Mouse (Mus musculus) spleen, postnatal 14 days (tissue): ENCODE measurements around the gene Rnf224.
"Not testable (repeated sequence)": the region's sequence is repeated elsewhere in the genome, so short reads cannot be mapped to it uniquely, and the experiment has no call there.

Experiments
- DNase-seq, 2 experiments: peaks; one replicate each; pipeline ENCODE4 v3.0.0; 2021 to 2022; ENCODE audit warnings: low spot score in 2 of 2

Rnf224 gene

DNA sequence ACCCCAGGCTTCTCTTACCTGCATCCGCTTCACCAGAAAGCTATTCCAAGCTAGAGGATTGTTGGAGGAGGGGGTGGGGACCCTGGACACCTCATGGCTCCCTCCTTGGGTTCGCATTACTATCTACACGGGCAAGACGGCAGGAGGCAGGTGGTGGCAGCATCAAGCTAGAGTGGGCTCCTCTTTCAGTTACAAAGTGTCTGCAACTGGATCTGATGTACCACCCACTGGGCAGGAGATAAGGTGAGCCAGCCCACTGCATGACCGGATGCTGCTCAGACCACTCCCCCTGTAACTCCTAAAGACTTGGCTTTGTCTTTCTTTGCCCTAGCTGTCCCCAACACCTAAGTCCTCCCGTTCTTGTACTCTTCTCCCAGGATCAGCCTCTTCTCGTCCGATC, at the start of gene Rnf224:
Gene Rnf224 (minus strand): TSS at position 174 of the 400 bp plus-strand sequence.
- no peak for DNase-seq

- no peak for DNase-seq
Observed at GRCm38 (mm10) chr2:25286314-25286713, 49.7 kb upstream of the Rnf224 start.

DNA sequence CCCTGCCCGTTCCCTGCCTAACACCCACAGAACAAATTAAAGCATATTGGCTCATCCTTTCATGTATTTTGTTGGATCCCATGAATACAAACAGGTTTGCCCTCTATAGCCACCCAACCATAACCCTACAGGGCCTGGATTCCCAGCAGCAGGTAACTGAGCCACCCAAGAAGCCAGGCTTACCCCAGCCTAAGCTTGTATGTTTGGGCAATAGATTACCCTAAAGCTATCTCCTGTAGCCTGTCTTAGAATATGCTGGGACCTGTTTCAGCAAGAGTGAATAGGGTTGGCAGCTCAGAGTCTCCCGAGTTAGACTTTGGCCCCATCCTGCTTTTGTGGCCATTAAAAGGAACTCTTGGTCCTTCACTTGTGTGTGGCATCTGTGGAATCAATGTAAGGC, 49.0 kb upstream of the Rnf224 start:
- no peak for DNase-seq

- peak; percentile 63 to 81 for DNase-seq
Observed at GRCm38 (mm10) chr2:25278928-25279882, 42.6 kb upstream of the Rnf224 start.

- no peak for DNase-seq
Observed at GRCm38 (mm10) chr2:25273010-25273409, 36.4 kb upstream of the Rnf224 start.

GRCm38 (mm10) chr2:25272515-25272914, 35.9 kb upstream of the Rnf224 start:
- no peak for DNase-seq

DNA sequence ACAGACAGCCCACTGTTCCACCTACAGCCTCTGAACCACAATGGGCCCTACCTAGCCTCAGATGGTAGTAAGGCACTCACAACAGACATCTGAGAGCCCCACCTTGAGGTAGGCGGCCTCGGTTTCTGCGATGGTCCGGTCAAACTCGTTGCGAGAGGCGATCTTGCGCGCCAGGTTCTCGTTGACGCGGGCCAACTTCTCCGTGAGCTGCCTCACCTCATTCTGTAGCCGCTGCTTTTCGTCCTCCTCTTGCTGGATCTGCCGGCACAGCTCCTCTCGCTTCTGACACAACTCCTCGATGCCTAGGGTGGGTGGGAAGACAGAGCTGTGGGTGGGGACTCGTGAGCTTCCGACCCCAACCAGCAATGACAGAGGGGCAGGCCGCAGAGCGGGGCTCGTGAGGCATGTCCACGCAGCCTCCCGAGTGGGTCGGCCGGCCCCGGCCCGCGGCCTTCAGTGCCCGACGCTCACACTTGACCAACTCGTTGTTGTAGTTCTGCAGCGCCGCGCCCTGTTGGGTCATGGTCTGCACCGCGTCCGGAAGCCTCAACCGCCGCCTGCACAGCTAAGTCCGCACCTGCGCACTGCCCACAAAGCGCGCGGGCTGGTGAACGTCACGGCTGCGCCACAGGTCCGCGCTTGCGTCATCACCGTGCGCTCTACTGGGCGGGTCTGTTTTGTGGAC, 35.4 kb upstream of the Rnf224 start, which contains the start of the genes Ssna1 and Anapc2:
Gene Ssna1 (minus strand): TSS at position 612 of the 685 bp plus-strand sequence.
Gene Anapc2 (plus strand): TSS at position 652 of the 685 bp plus-strand sequence.
- DNase-seq: peak; percentile 98 to 99

DNA sequence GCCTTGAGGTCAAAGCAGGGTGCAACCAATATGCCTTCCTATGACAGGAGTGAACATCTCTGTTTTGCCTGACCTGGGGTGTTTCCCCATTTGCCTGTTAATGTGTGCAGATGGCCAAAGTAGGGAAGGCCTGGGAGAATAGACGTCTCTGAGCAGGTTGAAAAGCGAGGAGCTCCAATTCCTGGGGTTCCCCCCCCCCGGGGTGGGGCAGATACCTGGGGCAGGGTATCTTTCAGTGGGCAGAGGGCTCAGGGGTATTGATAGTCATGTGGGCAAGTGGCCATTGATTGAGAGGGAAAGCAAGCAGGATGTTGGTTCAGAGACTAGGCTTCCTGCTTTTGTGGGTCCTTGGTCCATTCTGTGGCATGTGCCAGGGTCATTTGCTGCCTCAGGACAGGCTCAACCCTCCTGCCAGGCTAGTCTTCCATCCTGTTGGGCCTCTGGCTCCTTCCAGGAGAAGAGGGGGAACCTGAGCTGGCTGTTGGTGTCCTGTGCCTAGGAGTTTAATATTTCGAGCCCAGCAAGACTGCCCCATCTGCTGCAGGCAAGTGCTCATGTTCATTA, 31.2 kb upstream of the Rnf224 start:
- DNase-seq: no peak

DNA sequence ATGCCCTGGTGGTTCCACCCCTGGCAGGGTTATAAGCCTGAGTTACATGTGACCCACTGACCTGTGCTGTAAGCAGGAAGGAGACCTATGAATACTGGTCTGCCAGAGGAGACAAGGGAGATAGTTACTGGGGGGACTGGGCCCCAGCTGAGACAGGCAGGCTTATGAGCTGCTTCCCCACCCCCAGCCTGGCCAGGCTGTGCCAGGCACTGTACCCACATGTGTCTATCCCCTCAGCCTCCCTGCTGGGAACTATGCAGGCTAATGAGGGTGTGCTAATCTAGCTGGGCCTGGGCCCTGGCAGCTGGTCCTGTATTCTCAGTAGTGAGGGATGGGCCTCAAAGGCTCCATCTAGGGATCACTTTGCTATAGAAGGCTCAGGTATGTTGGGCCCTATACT, 30.7 kb upstream of the Rnf224 start:
- DNase-seq: no peak

- DNase-seq: no peak
Observed at GRCm38 (mm10) chr2:25266720-25267119, 30.1 kb upstream of the Rnf224 start.

GRCm38 (mm10) chr2:25265897-25266656, 29.5 kb upstream of the Rnf224 start:
- DNase-seq: no peak

DNA sequence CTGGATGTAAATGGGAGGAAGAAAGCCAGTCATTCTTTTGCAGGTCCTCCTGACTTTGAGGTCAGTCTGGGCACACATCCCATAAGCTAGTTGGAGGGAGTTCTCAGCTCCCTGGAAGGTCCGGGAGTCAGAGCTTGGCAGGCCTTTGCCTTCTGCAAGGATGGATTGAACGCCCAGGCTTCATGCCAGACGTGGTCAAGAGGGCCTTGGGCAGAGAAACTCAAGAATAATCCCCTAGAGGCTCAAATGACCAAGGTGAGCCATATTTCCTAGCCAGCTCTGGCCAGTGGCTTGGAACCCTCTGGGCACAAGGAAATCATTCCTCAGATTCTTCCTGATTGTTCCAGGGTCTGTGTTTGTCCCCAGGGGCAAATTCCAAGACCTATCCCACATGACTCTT, 28.3 kb upstream of the Rnf224 start:
- DNase-seq: no peak

- DNase-seq: no peak
Observed at GRCm38 (mm10) chr2:25264286-25264660, 27.7 kb upstream of the Rnf224 start.

GRCm38 (mm10) chr2:25263623-25264285, 27.2 kb upstream of the Rnf224 start:
- DNase-seq: no peak

DNA sequence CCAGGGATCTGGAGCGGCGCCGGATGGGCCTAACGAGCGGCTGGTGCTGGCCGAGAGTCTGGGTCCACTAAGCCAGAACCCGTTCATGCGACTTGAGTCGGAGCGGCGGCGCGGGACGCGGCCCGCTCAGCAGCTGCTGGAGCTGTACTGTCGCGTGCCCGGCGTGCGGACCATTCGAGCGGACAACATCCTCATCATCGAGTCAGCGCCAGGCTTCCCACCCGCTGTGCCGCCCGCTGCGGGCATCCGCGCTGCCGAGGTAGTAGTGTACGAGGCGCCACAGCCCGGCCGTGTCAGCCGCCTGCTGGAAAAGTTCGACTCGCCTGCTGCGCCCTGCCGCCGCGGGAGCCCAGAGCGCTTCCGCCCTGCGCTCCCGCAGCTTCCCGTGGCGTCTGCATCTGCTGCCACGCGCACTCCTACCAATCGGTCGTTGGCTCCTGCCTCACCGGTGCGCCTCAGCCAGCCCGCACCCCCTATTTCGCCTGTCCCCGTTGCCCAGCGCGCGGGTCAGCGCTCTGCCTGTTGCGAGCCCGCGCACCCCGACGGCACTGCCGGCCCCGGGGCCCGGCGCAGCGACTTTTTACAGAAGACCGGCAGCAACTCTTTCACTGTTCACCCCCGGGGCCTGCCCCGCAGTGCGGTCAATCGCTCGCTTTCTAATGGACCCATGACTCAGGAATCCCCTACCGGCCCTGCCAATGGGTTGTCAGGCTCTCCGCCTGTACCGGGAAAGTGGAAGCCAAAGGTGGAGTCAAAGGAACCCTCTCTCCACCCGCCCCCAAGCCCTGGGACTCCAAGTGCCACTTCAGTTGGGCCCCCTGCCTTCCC, 26.4 kb upstream of the Rnf224 start:
- peak in 1 of 2 experiments; percentile 33 for DNase-seq

GRCm38 (mm10) chr2:25262291-25262767, 25.7 kb upstream of the Rnf224 start, which contains the start of gene Tprn:
Tprn (plus strand) TSS chr2:25262618.
- DNase-seq: peak; percentile 91 to 93

GRCm38 (mm10) chr2:25261870-25262269, 25.3 kb upstream of the Rnf224 start:
- DNase-seq: no peak

GRCm38 (mm10) chr2:25258887-25259286, 22.3 kb upstream of the Rnf224 start:
- no peak for DNase-seq

- DNase-seq: not testable (repeated sequence)
Observed at GRCm38 (mm10) chr2:25257250-25257649, 20.7 kb upstream of the Rnf224 start.
